Mouse (Mus musculus): ENCODE measurements around the gene Slc16a13.

DNA sequence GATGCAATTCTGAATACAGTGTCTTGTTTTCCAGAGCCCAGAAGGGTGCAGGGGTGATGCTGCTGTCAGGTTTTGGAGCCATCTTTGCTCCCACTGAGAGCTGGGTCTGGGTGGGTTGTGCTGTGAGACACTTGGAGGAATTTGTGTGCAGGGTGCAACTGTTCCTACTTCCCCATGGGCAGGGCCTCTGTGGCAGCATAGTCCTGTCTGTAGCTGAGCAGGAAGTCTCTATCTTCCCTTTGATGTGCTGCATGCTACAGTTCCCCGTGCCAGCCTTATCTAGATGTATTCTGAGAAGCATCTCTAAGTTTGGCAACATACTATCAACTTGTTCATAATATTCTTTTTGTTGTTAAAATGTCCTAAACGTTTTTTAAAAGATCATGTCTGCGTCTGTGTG lies 44.4 kb upstream of the Slc16a13 start:
- TF ChIP-seq POLR2A (IDR thresholded peaks at IDR 0.05; ENCODE audit: borderline replicate concordance, extremely low read depth, low read depth, low read length) (no peak), CTCF (IDR thresholded peaks at IDR 0.05; ENCODE audit: insufficient read depth, low read length) (no peak)
